Mouse (Mus musculus) lung, postnatal 0 days (tissue): Measurements from ENCODE around the gene Angpt4. TPM values are rescaled to one million over a fixed set of nuclear protein-coding genes. Genes with fewer than 3 reads are reported as not detected.

Experiments used
- ATAC-seq: fragments of 200-750 bp; cut with Nextera tagmentation; 2 replicates; pipeline ENCODE4 v1.8.0; 2017; ENCODE audit warnings: moderate library complexity
- DNase-seq: peaks from one replicate; pipeline ENCODE4 v3.0.0-alpha.2; 2016; ENCODE audit warnings: low spot score
- H3K27ac ChIP-seq: fragments of 300-500 bp; sonication (generic); 2 replicates; pipeline ENCODE4 v1.5.1; 2014; ENCODE audit warnings: antibody characterized with exemption, mild to moderate bottlenecking, low read length, mixed read lengths
- H3K27me3 ChIP-seq: fragments of 300-500 bp; sonication (generic); replicated peaks from 2 replicates; pipeline ENCODE4 v1.6.1; 2014; ENCODE audit warnings: low read length, mixed read lengths; ENCODE audit not compliant: insufficient read depth
- H3K36me3 ChIP-seq: fragments of 300-500 bp; sonication (generic); 2 replicates; pipeline ENCODE4 v1.6.1; 2014; ENCODE audit warnings: low read length, mixed read lengths; ENCODE audit not compliant: insufficient read depth
- H3K4me1 ChIP-seq: fragments of 300-500 bp; sonication (generic); 2 replicates; pipeline ENCODE4 v1.6.1; 2014; ENCODE audit warnings: antibody characterized with exemption, low read depth, low read length, mixed read lengths; ENCODE audit not compliant: insufficient read depth
- H3K4me2 ChIP-seq: fragments of 300-500 bp; sonication (generic); replicated peaks from 2 replicates; pipeline ENCODE4 v1.6.1; 2014; ENCODE audit warnings: low read depth, mild to moderate bottlenecking, low read length, moderate library complexity, mixed read lengths
- H3K4me3 ChIP-seq: fragments of 300-500 bp; sonication (generic); 2 replicates; pipeline ENCODE4 v1.5.1; 2014; ENCODE audit warnings: low read depth, low read length
- H3K9ac ChIP-seq: fragments of 300-500 bp; sonication (generic); replicated peaks from 2 replicates; pipeline ENCODE4 v1.6.1; 2014; ENCODE audit warnings: low read depth, mild to moderate bottlenecking
- H3K9me3 ChIP-seq: fragments of 300-500 bp; sonication (generic); 2 replicates; pipeline ENCODE4 v1.6.1; 2016; ENCODE audit warnings: low read length, mixed read lengths
- CTCF ChIP-seq: IDR thresholded peaks from 2 replicates; pipeline ENCODE4 v1.5.1; 2016; ENCODE audit warnings: antibody characterized with exemption, mild to moderate bottlenecking
- EP300 ChIP-seq: IDR thresholded peaks from 2 replicates; pipeline ENCODE4 v1.6.1; 2016; ENCODE audit warnings: antibody characterized with exemption, mild to moderate bottlenecking, control low read depth
- WGBS: fragments of 180-500 bp; shearing (Covaris S2); extraction: QIAGEN DNeasy Blood & Tissue Kit; methylation state at CpG from one replicate; pipeline ENCODE4 v1.1.7; 2014; 5-methylcytosine and 5-hydroxymethylcytosine counted together
- polyA plus RNA-seq: library from polyadenylated mRNA; unstranded; fragments of >200 nt; fragmentation: Nextera tagmentation; extraction: Ambion mirVana; gene quantifications from 2 replicates; pipeline ENCODE4 v1.2.1, GENCODE M21; 2015

Gene Angpt4
- polyA plus RNA-seq, 1 experiment from 2014 or later: 0.13 TPM

DNA sequence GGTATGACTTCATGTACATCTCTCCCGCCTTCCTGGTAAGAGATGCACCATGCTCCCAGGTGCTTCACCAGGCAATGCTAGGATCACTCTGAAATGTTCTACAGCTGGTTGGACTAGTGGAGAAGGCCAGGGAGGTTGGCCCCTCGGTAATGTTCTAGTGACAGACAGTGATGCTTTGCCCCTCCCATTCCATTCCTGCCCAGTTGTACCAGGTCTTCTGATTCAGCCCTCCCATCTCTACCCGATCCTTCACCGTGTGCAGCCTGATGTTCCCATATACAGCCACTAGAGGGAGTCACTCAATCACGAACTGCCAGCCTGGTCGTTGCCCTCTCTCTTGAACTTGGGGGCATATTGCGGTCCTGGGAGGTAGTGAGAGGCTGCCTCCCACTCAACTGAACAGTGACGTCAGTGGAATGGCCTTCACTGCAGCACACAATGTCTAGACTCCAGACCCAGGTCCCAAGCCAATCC is 35.0 kb upstream of the Angpt4 start:
- DNase-seq (peak; percentile 65), ATAC-seq (peak; percentile 66)
- H3K36me3 ChIP-seq: no peaks in the 10 kb centered on the region
- H3K9me3 ChIP-seq: no peaks in the 10 kb centered on the region
- H3K27ac ChIP-seq: no peak overlapping the region
- no peaks in the 10 kb centered on the region for H3K27me3 ChIP-seq
- no peak overlapping the region for H3K4me3 ChIP-seq
- peak; percentile 94 for TF ChIP-seq CTCF
- TF ChIP-seq EP300: no peak
- H3K4me1 ChIP-seq: no peaks in the 10 kb centered on the region
- H3K4me2 ChIP-seq: no peak overlapping the region
- H3K9ac ChIP-seq: no peak overlapping the region
- WGBS: 14% methylated on average over 8 of the region's 8 CpGs

DNA sequence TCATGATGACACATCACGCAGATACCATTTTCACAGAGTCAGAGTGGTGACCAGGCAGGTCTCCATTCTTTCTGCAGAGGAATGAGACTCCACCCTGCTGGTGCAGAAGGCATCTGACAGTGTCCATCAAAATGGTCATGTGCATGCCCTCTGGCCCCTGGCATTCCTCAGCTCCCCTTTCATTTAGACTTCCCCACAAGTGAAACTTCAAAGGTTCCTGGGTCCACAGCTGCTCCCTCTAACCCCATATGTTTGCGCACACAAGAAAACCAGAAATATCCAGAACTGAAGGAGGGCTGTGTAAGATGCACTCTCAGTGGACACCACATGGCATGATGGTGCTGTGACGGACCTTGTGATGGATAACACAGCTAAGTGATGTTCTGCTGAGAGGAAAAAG is 32.4 kb upstream of the Angpt4 start:
- DNase-seq (no peak), ATAC-seq (no peak)
- TF ChIP-seq EP300: no peak
- no peak for TF ChIP-seq CTCF
- Histone ChIP-seq H3K36me3 (no peaks in the 10 kb centered on the region), H3K9ac (no peak overlapping the region), H3K27me3 (no peaks in the 10 kb centered on the region), H3K4me3 (no peak overlapping the region), H3K27ac (no peak overlapping the region), H3K4me1 (no peaks in the 10 kb centered on the region), H3K4me2 (no peak overlapping the region), H3K9me3 (no peaks in the 10 kb centered on the region)
- 68% methylated on average over 3 of the region's 3 CpGs for WGBS

GRCm38 (mm10) chr2:151879760-151880159 is 31.2 kb upstream of the Angpt4 start:
- no peaks in the 10 kb centered on the region for H3K9me3 ChIP-seq
- DNase-seq (no peak), ATAC-seq (no peak)
- no peaks in the 10 kb centered on the region for H3K27me3 ChIP-seq
- H3K4me3 ChIP-seq: no peak overlapping the region
- WGBS: 38% methylated on average over 2 of the region's 2 CpGs
- H3K4me1 ChIP-seq: no peaks in the 10 kb centered on the region
- no peaks in the 10 kb centered on the region for H3K36me3 ChIP-seq
- H3K9ac ChIP-seq: no peak overlapping the region
- no peak for TF ChIP-seq EP300
- no peak; the same call in 1 of the 2 replicates for TF ChIP-seq CTCF
- no peak overlapping the region for H3K4me2 ChIP-seq
- no peak overlapping the region for H3K27ac ChIP-seq

DNA sequence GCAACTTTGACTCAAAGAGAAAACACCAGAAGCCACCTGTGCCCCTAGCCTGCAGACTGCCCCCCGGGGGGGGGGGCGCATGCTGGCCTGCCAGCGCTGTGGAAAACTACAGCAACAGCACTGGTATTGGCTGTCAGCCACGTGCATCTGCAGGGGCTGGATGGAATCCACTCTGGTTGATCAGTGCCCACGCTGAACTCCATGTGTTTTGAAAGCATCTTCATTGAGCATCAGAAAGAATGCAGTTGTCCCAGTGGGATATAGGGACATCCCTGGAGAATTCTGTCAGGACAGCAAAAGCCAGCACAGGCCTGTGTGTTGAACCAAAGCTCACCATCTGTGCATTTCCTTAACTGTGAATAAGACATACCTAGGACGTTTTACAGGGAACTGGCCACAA is 20.0 kb upstream of the Angpt4 start:
- WGBS: 58% methylated on average over 6 of the region's 6 CpGs
- DNase-seq (no peak), ATAC-seq (no peak)
- H3K27ac ChIP-seq: no peak overlapping the region
- H3K4me3 ChIP-seq: no peak overlapping the region
- H3K4me2 ChIP-seq: no peak overlapping the region
- no peak for TF ChIP-seq CTCF
- TF ChIP-seq EP300: no peak
- no peak overlapping the region for H3K9ac ChIP-seq
- no peaks in the 10 kb centered on the region for H3K9me3 ChIP-seq
- H3K27me3 ChIP-seq: no peaks in the 10 kb centered on the region
- no peaks in the 10 kb centered on the region for H3K4me1 ChIP-seq
- no peaks in the 10 kb centered on the region for H3K36me3 ChIP-seq

DNA sequence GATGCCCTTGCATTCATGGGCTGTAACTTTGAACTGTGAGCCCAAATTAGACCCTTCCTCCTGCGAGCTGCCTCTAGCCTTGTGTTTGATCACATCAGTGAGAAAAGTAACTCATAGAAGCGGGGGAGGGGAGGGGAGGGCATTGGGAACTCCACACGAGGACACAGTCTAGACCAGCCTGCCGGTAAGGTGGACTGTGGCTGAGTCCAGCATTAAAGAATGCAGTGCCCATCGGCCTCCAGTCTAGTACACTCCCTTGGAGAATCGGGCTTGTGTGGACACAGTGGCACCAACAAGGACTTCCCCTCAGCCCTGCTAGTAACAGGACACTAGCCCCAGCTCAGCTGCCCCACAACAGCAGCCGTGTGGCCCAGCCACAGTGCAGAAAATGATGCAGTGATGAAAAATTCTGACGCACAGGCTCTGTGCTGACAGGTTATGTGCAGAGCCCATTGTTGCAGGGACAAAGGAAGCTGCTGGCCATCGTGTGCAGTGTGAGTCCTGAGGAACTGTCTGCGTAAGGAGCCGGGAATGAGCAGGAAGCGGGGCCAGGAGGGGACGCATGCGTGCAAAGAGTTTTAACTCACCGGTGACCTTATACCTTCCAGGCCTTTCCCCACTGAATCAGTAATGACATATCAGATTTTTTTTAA is 17.8 kb upstream of the Angpt4 start:
- ATAC-seq: no peak
- Histone ChIP-seq H3K4me2 (no peak overlapping the region), H3K9me3 (no peaks in the 10 kb centered on the region), H3K27ac (no peak overlapping the region), H3K4me3 (no peak overlapping the region), H3K4me1 (no peaks in the 10 kb centered on the region), H3K9ac (no peak overlapping the region), H3K27me3 (no peaks in the 10 kb centered on the region), H3K36me3 (no peaks in the 10 kb centered on the region)
- WGBS: 37% methylated on average over 15 of the region's 15 CpGs
- TF ChIP-seq EP300 (no peak), CTCF (no peak)
- DNase-seq: peak; percentile 7

DNA sequence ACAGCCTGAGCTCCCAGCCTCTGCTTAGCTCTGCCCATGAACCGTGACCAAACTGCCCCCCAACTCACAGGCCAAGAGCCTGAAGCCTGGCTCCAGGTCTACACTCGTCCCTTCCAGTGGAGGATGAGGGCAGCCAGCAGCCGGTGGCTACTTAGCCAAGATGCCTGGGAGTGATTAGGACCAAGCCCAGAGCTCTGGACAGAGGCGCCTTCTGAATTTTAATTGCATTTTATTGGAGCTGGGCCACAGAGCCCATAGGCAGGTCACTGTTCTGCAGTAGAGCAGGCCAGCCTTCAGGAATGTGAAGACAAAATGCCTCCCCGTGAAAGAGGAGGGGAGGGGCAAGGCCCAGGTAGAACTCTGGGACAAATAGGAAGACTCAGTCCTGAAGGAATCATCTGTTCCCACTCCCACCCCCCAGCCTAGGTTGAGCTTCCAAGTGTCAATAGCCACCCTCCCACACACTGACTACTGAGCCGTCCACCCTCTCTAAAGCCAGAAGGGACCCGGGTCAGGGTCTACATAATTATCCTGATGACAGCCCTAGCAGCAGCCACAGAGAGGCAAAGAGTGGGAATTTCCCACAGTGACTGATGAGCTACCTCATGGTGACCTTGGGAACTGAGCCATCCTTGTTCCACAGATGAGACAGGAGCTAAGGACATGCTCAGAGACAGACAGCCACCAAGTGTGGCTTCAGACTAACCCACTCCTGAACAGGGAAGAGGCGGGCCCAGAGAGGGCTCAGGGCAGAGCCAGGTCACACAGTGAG is 16.6 kb upstream of the Angpt4 start:
- DNase-seq (no peak), ATAC-seq (no peak)
- H3K27me3 ChIP-seq: no peaks in the 10 kb centered on the region
- 77% methylated on average over 8 of the region's 8 CpGs for WGBS
- no peak overlapping the region for H3K4me2 ChIP-seq
- TF ChIP-seq EP300 (no peak), CTCF (no peak)
- H3K36me3 ChIP-seq: no peaks in the 10 kb centered on the region
- no peak overlapping the region for H3K27ac ChIP-seq
- H3K4me3 ChIP-seq: no peak overlapping the region
- H3K9me3 ChIP-seq: no peaks in the 10 kb centered on the region
- no peak overlapping the region for H3K9ac ChIP-seq
- H3K4me1 ChIP-seq: no peaks in the 10 kb centered on the region
